Mouse (Mus musculus): ENCODE measurements around the gene Ank3.

Gene Ank3

DNA sequence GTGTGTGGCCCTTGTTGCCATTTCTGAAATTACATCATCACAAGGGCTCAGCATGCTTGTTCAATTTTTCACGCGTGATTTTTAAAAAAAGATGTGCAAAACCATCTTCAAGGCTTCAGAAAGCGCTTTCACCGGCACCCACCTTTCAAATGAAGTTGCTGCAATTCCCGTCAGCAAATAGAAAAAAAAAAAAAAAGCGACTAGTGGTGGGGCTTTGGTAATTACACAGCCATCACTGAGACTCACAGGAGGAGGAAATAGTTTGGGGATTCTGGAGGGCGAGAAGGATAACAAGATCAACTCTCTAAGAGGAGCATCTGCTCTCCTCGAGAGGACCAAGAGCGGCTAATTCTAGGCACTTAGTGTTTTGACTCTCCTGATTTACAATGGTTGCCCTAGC, 173.4 kb downstream of the Ank3 start:
- peak; percentile 48 for DNase-seq (ENCODE audit: low read depth, low spot score)

DNA sequence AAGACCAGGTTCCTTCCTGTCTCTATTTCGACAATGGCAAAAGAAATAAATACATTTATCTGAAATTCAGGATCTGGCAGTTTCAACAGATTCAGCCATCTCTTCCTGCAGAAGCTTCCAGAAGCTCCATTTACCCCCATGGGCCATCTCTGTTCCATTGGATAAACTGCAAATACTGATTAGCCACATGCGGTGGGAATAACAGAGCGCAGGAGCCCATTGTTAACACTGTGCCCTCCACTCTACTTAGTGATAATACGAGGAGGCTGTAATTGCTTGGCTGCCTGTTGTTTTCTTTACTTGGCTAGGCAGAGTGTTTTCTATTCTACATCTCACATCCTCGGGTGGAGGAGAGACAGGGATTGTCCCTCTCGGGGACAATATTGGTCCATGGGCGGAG, 174.5 kb downstream of the Ank3 start:
- DNase-seq (ENCODE audit: low read depth, low spot score) = no peak

DNA sequence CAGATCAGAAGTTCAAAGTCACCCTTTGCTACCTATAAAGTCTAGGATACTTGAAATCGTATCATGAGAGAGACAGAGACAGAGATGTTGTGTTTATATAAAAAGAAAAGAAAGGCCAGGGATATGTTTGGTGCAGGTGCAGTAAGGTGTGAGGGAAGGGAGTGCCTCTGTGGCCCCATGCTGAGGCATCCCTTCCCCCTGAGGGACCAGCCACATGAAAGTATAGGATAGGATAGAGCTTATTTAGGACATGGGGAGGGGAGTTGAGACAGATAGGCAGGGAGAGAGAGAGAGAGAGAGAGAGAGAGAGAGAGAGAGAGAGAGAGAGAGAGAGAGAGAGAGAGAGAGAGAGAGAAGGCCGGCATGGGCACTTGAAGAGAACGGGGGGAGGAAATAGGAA, 175.2 kb downstream of the Ank3 start:
- no peak for DNase-seq (ENCODE audit: low read depth, low spot score)

DNA sequence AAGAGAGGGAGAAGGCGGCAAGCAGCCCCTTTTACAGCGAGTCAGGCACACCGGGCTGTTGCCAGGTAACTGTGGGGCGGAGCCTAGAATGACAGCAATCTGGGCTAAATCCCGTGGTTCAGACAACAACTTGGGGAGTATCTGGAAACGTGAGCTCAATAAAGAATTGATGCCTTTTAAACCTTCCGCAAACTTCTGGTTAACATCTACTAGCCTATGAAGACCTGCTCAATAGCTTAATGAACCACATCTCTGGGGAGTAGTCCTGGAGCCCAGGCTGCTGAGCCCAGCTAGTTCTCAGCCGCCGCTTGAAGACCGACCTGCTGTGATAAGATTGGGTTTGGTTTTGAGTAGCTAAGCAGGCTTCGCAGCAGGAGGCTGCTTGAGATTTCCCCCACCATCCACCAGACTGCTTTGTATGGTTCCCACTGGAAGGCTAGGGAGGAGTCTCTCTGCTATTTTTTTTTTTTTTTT, 175.7 kb downstream of the Ank3 start:
- peak; percentile 77 for DNase-seq (ENCODE audit: low read depth, low spot score)

DNA sequence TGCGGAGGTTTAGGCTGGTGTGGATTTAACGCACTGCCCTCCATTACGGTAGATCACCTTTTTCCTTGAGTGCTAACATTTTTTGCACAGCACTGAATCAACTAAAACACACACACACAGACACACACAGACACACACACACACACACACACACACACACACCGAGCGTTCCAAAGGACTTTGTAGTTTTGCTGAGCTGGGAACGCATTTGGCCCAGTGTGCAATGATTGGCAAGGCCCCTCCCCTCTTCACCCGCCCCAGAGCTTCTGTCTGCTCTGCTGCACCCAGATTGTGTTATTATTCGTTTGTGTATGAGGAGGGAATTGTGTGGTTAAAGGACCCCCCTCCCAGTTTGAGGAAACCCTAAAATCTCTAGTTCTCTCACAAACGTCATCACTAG, 176.3 kb downstream of the Ank3 start:
- DNase-seq (ENCODE audit: low read depth, low spot score) = no peak

DNA sequence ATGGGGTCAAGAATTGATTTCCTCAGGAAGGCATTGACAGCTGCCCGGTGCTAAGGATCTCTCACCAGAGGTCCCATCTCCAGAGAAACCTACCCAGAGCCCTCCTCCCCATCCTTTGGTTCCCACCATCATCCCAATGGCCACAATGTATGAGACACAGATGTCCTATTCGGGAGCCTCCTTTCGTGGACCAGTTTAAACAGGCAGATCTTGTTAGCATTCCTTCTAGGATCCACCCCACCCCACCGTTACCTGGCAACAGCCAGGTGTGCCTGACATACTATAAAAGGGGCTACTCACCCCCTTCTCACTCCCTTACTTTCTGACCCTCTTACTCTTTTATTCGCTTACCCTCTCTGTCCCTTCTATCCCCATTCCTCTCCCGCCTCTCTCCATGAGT, 176.9 kb downstream of the Ank3 start:
- no peak for DNase-seq (ENCODE audit: low read depth, low spot score)

DNA sequence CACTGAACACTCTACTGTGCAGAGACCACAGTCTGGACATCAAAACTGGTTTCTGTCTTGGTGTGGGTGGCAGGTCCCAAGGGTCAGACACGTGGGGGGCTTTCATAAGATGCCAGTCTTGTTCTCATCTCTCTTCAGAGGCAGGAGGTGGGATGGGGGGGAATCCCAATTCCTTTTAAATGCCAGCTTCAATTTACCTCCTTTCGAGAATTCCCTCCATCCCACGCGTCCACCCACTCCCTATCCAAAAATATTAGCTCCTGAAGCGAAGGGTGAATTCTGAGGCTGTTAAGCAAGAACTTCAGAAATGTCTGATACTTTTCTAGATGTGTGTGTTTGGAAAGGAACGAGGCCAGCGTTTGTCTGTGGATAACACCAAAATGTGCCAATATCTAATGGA, 177.7 kb downstream of the Ank3 start:
- DNase-seq (ENCODE audit: low read depth, low spot score) = peak; percentile 79

DNA sequence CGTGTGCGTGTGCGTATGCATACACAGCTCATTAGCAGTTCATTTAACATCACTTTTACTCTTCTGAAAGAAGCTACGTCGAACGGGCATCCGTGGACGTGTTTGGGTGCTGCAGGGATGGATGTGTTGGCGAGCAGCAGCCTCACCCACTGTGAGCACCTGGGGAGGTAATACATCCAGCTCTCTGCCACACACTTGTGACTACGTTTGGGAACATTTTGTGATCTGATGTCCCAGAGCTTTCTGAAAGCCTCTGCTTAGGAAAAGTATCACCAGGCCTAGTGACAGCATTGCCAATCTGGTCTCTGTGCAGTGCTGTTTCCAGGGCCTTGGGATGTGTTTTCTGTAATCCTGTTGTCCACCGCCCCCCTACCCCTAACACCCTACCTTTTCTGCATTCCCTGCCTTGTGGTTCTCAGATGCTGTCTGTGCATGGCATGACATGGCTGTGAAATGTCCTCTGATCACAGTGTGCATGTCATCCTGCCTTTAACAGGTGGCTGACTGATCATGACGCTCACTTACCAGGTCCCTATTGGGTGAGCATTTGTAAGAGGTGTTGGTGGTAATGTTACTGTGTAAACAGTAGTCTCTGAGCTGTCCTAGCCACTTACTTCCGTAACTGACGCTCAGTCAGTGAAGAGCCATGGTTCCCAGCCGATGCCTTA, 178.6 kb downstream of the Ank3 start:
- peak; percentile 71 for DNase-seq (ENCODE audit: low read depth, low spot score)

DNA sequence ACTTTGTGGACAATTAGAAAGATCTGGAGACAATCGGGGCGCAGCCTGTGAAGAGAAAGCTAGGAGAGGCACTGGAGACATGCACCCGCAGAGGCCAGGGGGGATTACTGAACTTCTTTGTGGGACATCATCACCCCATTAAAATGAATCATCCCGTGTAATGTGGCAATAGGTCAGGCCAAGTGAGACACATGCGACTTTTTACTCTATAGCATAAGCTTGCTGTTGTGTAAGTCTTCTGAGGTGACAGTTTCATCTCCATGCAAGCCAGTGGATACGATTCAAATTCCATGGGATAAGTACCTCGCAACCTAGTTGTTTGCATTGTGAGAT, 179.1 kb downstream of the Ank3 start:
- DNase-seq (ENCODE audit: low read depth, low spot score) = no peak

DNA sequence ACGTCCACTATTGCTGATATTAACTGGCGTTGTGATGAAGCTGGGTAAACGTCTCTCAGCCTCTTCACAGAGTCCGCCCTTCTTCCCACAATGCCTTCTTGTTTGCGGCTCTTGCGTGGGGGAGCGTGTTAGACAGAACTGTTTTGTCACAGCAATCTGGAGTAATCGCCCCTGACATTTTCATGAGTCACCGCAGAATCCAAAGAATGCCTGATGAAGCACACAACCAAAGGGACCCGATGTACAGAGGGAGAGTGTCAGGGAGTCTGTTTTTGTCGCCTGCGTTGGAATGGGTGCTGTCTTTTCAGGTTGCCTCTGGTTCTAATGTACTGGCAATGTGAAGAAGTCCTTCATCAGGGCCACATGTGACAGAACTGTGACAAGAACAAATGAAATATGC, 181.0 kb downstream of the Ank3 start:
- peak; percentile 94 for DNase-seq (ENCODE audit: low read depth, low spot score)

DNA sequence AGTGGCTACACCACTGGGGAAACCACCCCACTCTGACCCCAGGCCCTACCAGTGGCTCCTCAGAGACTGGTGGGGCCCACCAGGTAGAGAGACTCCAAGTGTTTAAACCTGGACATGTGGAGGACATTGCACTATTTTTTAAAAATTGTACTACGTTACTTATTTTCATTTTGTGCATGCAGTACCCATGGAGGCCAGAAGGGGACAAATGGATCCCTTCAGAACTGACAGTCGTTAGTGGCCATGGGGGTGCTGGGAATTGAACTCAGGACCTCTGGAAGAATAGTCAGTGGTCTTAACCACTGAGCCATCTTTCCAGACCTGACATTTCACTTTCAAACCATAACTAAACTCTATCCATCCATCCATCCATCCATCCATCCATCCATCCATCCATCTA, 183.0 kb downstream of the Ank3 start:
- no peak for DNase-seq (ENCODE audit: low read depth, low spot score)

DNA sequence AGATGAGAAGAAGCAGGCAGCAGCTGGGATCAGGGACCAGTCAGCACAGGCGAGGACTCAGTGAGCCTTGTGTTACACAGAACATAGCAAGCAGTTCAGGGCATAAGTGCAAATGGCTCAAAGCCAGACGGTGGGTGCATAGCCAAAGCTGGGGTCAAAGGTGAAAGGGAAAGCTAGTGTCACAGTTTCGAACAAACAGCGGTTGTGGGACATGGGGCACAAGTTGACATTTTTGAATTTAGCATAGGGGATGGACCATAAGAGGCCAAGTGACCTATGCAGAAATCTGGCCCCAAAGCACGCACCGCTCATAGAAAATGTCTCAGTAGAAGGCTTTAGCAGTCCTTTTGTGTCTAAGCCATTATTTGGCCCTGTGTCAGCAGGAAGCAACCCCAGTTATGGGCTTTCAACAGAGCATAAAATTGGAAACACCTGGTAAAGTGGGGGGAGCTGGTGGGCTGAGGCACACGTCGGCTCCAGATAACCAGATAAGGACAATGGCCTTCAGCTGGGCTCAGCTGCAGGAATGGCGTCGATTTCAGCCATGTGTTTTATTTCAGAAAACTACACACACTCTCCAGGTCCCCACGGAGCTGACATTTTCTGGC, 185.4 kb downstream of the Ank3 start:
- DNase-seq (ENCODE audit: low read depth, low spot score) = no peak

DNA sequence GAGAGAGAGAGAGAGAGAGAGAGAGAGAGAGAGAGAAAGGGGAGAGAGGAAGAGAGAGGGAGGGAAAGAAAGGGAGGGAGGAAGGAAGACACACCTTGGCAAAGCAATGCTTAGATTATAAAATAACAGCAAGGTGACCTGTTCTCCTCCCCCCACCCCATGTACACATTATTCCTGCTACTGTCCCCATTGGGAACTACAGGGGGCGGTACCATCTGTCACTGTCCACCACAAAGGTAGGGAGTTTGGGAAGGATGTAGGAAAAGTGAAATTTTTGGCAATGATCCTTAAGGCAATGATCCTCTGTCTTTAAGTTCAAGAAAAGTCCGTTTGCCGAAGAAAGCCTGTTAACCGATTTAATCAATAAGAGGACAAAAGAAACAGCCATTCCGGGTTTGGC, 186.0 kb downstream of the Ank3 start:
- no peak for DNase-seq (ENCODE audit: low read depth, low spot score)

DNA sequence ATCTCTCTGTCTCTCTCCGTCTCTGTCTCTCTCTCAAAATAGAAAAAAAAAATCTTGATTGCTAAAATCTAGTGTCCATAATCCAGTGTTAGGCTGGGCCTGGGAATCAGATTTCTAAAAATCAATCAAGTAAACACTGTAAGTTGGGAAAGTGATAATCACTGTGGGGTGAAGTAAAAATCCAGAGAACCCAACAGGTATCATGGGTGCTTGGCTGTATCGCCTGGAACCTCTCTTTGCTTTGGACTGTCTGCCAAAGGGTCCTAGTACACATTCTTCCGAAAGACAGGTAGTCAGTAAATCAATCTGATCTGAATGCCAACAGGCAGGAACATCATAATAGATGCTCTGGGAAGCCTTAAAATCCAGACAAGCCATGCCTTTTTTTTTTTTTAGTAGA, 186.7 kb downstream of the Ank3 start:
- DNase-seq (ENCODE audit: low read depth, low spot score) = no peak

DNA sequence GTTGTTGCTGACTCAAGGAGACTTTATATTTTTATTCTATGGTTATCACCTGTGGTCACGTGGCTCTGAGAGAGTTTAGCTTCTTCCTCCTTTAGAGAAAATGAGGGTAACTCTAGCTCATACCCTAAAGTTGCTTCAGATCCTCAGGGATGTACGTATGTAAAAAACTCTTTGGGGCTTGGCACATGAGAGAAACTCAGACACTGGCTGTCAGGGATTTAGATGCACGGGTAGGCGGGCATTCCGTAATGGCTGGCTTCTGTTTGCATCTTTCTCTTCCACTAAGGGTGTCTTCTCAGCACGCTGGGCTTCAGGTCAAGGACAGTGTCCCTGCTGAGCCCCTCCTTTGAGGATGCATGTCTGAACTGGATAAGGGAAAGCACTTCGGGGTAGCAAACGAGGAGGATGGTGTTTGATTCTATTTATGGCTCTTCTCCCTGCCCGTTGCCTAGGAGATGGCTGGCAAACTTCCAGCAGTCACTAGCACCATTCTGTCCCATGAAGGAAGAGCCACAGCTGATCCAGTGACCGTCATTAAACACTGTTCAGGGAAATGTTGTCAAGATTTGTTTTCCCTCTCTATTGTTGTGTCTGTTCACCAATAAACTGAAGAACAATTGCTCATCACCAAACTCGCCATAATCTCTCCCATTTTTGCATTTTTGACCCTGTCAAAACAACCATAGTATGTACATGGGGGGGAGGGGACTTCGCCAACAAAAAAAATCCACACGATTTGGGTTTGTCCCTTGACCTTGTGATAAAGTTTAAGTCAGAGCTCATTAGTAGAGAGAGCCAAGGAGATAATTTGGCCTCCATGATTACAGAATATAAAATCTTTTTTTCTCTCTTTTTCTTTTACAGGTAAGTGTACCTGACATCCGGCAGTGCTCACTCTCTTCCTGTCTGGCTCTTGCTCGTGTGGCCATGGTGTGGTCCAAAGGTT, 195.9 kb downstream of the Ank3 start:
- peak; percentile 96 for DNase-seq (ENCODE audit: low read depth, low spot score)

DNA sequence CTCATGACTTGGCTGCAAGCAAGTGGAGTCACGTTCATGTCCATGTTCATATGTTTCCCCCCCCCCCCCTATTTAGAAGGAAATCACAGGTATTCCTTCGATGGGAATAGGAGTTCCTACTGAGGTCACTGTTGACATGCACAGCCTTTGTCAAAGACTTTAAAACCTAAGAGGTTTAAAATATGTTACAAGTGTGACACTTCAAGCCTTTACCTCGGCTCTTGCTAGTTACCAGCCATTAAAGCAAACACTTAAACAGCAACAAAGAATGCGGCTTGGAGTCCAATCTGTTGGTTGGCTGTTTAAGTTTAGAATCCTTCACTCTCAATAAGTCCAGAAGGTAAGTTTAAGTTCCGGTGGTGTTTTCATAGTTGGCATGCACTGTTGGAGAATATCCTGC, 196.9 kb downstream of the Ank3 start:
- DNase-seq (ENCODE audit: low read depth, low spot score) = no peak

DNA sequence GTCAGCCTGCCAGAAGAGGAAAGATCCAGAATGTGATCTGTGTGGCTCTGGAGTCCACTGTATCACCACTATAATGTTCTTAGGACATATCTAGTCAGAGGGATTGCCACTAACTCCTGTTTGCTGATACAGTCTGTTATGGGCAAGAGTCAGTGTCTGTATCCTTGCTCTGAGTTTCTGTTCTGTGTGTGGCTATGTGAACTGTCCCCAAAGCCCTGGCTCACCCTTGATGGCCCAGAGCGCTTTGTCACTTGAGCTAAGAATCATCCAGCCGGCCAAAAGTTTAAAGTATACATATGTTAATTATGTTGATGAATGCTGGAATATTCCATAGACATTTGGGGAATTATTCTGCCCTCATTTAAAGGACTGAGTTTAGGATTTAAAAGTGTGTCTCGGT, 202.9 kb downstream of the Ank3 start:
- no peak for DNase-seq (ENCODE audit: low read depth, low spot score)

DNA sequence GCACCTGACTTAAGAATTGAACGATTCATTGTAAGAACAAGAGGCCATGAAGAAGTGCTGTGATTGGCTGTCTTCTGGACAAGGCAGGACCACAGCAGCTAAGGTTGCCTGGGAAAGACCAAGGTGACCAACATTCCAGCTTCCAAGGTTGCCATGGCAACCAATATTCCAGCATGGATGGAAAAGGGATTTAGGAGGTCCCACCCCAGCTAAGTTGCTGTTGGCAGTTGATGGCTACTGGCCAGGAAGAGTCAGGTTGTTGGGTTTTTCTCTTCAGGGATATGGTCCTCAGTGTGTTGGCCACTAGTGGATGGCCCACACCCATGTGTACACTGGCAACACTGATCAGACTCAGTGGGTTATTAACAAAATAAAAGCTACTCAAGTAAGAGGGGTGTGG, 204.1 kb downstream of the Ank3 start:
- no peak for DNase-seq (ENCODE audit: low read depth, low spot score)

DNA sequence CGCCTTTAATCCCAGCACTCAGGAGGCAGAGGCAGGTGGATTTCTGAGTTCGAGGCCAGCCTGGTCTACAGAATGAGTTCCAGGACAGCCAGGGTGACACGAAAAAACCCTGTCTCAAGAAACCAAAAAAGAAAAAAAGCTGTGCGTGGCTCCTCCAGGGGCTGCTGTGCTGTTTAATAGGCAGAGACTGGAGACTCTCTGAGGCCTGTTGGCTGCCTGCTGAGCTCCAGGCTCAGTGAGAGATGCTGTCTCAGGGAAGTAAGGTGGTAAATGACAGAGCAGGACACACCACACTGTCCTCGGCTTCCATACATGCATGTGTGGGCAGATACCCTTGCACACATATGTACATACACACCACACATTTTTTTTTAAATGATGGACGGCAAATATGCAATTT, 206.0 kb downstream of the Ank3 start:
- DNase-seq (ENCODE audit: low read depth, low spot score) = no peak

DNA sequence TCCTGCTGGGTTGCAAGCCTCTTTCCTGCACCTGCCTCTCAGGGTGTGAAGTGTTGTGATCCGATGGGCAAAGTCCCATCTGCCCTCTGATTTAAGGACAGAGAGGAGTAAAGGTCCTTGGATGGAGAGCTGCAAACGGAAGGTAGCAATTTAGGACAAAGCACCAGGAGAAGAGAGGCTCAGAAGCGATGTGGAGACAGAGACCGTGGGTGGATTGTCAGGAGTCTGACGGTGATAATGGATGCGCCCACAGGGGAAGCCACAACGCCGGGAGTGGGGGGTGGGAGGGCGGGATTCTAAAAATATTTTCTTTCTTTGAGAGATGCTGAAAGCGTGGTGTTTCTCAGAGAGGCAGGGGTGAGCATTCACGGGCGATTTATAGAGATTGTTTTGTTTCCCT, 206.6 kb downstream of the Ank3 start:
- DNase-seq (ENCODE audit: low read depth, low spot score) = peak; percentile 82

DNA sequence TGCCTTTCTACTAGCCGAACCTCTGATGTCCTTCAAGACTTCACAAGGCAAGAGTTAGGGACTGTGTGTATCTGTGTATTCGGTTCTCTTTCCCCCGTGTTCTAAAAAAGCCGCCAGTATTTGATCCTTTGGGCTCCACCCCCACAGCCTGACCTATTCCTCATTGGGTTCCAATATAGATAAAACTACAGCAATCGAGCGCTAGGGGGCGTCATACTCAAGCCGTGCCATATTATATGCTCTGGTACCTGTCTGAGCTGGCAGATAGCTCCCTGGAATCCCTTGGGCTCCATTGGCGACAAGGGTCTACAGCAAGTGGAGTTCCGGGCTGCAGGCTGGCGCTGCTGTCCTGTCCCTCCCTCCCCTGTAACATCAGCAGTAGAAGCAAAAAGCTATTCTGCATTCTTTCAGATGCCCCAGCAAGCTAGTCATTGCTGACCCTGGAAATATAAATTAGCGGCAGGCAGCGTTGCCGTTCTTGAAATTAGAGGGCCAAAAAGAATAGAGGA, 209.1 kb downstream of the Ank3 start:
- no peak for DNase-seq (ENCODE audit: low read depth, low spot score)

DNA sequence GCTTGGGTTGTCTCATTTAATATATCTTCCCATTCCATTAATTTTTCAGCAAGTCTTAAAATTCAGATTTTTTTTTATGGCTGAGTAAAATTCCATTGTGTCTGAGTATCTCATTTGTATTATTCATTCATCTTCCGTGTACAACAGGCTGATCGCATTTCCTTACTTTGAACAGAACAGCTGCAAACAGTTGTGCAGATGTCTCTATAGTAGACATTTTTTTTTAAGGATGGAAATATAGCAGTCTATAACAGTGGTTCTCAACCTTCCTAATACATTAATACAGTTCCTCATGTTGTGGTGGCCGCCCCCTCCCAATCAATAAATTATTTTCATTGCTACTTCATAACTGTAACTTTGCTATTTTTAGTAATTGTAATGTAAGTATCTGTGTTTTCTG, 212.7 kb downstream of the Ank3 start:
- no peak for DNase-seq (ENCODE audit: low read depth, low spot score)
